Mouse (Mus musculus) layer of hippocampus, postnatal 14 days (tissue): ENCODE measurements around the gene Hist1h2aa. TPM values are rescaled to one million over a fixed set of nuclear protein-coding genes. Genes with fewer than 3 reads are reported as not detected.

ENCODE experiments used
- DNase-seq, 2 experiments: peaks; one replicate each; pipeline ENCODE4 v3.0.0; 2021 to 2022; ENCODE audit warnings: low spot score in 2 of 2, mixed read lengths in 1 of 2
- microRNA-seq, 2 experiments: library from miRNA; unstranded; fragments of <30 nt; microRNA quantifications; one replicate each; pipeline ENCODE4 v1.2.0; 2021
- total RNA-seq, 2 experiments: library from RNA; stranded (reverse); gene quantifications; 2 replicates each; pipeline ENCODE4 v1.2.3; 2021

The Hist1h2aa gene
- total RNA-seq, 2 experiments from 2014 or later, result not detected

DNA sequence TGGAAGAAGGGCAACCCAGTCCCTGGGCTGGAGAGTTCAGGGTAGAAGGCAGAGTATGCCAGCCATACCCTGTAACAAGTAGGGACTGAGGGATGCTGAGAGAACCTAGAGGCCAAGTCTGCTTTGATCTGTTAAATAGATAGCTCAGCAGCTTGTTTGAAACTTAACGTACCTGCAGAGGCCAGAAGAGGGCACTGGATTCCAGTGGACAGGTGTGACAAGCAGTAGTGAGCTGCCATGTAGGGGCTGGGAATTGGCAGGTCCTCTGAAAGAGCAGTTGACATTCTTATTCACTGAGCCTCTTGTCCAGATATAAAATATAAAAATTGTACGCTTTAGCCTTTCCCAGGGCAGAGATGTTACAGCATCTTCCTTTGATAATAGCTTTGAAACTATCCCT is 8.6 kb downstream of the Hist1h2aa start:
- DNase-seq, result no peak

DNA sequence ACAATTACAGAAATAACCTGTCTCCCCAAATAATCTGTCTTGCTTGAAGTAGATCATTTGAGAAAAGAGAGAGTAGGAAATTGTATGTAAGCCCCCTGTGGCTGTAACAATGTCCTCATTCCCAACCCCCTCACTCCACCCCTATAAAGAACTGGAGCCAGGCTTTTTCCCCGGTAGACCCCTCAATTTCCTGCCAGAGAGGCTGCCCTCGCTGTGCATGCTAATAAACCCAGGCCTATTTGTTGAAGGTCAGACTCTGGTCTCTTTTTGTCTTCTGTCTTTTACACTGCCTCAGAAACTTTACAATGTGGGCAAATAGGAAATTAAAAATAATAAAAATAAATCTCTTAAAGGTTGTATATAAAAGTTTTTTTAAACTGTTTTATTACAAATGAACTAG is 12.0 kb downstream of the Hist1h2aa start:
- DNase-seq, result no peak

DNA sequence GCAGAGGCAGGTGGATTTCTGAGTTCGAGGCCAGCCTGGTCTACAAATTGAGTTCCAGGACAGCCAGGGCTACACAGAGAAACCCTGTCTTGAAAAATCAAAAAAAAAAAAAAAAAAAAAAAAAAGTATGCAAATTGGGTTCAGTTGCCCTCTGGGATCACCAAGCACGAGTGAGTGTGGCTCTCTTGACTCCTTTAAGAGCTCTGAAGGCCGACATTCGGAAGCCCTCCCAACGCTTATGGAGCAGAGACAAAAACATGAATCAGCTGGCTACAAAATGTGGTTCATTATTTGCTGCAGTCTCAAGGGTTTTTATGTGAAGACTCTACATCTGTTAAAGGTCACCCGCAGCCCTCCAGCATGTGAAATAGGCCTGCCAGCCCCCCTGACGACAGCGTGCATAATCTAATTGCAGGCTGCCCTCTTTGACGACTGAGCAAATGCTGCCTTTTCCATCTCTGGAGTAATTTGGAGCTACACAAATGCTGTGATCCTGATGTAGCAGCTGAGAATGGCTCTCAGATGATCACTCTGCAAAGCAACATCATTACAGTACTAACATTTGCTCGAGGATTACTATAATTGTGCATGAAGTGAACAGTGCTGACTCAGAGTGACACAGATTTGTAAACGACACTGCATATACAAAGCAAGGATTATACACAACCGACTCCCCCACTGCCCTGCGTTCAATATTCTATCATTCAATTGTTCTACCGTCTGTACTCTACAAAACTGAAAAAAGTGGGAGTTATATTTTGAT is 15.4 kb downstream of the Hist1h2aa start:
- DNase-seq, result no peak

DNA sequence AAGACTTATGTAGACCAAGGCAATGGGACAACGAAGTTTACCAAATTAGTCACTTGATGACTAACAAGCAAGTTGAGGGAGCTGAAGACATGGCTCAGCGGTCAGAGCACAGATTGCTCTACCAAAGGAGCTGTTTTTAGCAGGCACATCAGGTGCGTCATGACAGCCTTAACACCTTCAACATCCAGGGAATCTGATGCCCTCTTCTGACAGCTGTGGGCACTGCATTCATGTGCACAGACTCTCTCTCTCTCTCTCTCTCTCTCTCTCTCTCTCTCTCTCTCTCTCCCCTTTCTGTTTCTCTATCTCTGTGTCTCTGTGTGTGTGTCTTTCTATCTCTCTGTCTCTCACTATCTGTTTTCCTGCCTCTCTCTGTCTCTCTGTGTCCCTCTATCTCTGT is 16.7 kb downstream of the Hist1h2aa start:
- no peak for DNase-seq

DNA sequence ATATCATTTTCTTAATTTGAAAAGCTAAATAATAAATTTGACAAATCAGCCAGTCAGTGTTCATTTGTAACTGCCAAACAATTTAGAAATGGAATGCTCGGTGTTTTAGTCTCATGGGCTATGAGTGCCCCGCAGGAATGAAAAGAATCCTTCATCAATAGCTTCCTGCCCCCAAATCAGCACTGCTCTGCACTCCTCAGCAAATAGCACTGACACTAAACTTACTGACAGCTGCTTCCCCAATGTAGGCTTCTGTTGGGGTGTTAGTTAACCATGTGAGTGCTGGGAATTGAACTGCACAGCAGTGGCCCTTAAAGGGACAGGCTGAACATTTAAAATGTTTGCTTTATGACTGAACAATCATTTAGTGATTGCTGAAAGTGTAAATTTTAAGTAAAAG is 25.5 kb downstream of the Hist1h2aa start:
- DNase-seq, result no peak

DNA sequence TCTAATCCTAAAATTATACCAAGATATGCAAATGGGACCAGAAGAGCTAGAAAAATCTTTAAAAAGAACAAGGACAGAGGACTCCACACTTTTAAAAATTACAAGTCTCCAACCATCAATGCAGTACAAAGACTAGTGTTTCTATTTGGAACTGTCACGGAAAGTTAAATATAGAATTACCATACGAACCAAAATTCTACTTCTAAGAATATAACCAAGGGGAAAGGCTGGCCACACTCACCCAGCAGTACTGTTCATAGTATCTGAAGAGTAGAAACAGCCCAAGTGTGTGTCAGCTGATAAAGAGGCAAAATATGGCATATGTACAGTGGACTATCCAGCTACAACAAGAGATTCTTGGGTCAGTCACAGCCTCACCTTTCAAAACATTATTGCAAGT is 30.6 kb downstream of the Hist1h2aa start:
- DNase-seq, result no peak

DNA sequence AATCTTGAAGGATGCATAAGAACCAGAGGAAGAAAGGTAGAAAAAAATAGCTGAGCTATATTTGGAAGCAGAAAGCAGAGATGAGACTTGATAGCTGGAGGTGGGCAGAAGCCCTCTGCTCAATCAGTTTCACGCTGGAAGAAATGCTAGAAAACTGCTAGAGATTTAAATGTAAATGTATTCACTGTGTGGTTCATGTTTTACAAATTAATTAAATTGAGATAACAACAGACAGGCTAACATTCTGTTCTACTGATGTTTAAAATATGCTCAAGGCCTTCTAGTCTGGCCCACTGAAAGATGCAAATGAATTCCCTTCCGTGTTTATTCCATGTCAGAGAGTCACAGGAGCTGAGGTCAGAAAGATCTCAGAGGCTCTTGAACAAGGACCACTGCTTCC is 37.6 kb downstream of the Hist1h2aa start:
- no peak for DNase-seq

DNA sequence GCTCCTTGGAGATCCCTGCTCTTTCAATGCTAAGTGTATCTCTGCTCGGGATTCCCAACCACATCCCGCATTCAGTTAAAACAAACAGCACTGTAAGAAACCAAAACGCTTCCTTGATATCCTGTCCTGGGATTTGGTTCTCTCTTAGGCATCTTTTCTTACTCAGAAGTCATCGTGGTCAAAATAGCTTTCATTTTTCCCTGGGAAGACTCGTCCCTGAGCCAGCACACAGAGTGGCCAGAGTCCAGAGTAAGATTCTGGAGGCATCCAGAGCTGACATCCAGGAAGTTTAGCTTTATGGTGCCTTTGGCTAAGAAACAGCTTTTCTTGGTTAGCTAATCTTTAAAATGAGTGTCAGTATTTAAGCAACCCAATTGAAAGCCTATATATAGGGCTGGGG is 38.0 kb downstream of the Hist1h2aa start:
- no peak for DNase-seq

Small RNAs within 50 kb of the gene (microRNA-seq; reads per million reads assigned to microRNA genes)
- gene Gm44344, result 0 reads per million in 2 experiments

Other genes with a start within 250 kb of the Hist1h2aa start
- gene Hist1h1t, start 238.6 kb upstream of the Hist1h2aa start, total RNA-seq, result not detected
- gene Hist1h4c, start 236.0 kb upstream of the Hist1h2aa start, total RNA-seq, result 100 to 1,000 TPM in 1 of 2 experiments, 10 to 100 TPM in 1; 94.6 to 106 TPM
- 1 to 10 TPM; 3.4 to 5.4 TPM for gene Hfe, start 223.6 kb upstream of the Hist1h2aa start, total RNA-seq
- 10 to 100 TPM; 64.6 to 74.5 TPM for gene Hist1h1c, start 195.7 kb upstream of the Hist1h2aa start, total RNA-seq
- 10 to 100 TPM; 11.9 to 12.2 TPM for gene Hist1h3c, start 188.9 kb upstream of the Hist1h2aa start, total RNA-seq
- gene Hist1h2bb, start 187.7 kb upstream of the Hist1h2aa start, total RNA-seq, result 10 to 100 TPM; 19.6 to 29.4 TPM
- 10 to 100 TPM; 27.5 to 46.6 TPM for gene Hist1h2ab, start 183.3 kb upstream of the Hist1h2aa start, total RNA-seq
- 10 to 100 TPM; 26.7 to 45.4 TPM for gene Hist1h3b, start 182.2 kb upstream of the Hist1h2aa start, total RNA-seq
- 10 to 100 TPM; 57.3 to 79.4 TPM for gene Hist1h4b, start 177.4 kb upstream of the Hist1h2aa start, total RNA-seq
- 10 to 100 TPM; 51.4 to 65.1 TPM for gene Hist1h4a, start 173.2 kb upstream of the Hist1h2aa start, total RNA-seq
- 10 to 100 TPM; 29.8 to 47.4 TPM for gene Hist1h3a, start 172.1 kb upstream of the Hist1h2aa start, total RNA-seq
- gene Hist1h1a, start 170.8 kb upstream of the Hist1h2aa start, total RNA-seq, result 10 to 100 TPM; 22.8 to 32.9 TPM
- not detected for gene Trim38, start 164.5 kb upstream of the Hist1h2aa start, total RNA-seq
- under 1 TPM; 0.10 to 0.18 TPM for gene Slc17a2, start 127.5 kb upstream of the Hist1h2aa start, total RNA-seq
- gene Slc17a3, start 95.0 kb upstream of the Hist1h2aa start, total RNA-seq, result not detected
- gene Slc17a1, start 66.7 kb upstream of the Hist1h2aa start, total RNA-seq, result not detected
- gene Slc17a4, start 19.5 kb upstream of the Hist1h2aa start, total RNA-seq, result not detected
- not detected for gene Hist1h2ba, start 306 bp upstream of the Hist1h2aa start, total RNA-seq
- 1 to 10 TPM; 1.5 to 1.9 TPM for gene Scgn, start 56.8 kb downstream of the Hist1h2aa start, total RNA-seq